Mouse (Mus musculus) neural tube, embryonic 15.5 days (tissue): ENCODE measurements at regions not wholly inside any gene's neighbourhood (a gene's known extent, or its start where the extent isn't known, plus 50 kb on each side); places are given as distances from the start of the nearest gene placed in this dataset.

ENCODE experiments used
- ATAC-seq: fragments of 200-750 bp; cut with Nextera tagmentation; 2 replicates; pipeline ENCODE4 v1.8.0; 2017; ENCODE audit warnings: mild to moderate bottlenecking, moderate TSS enrichment, moderate library complexity; ENCODE audit not compliant: low FRiP score
- H3K27ac ChIP-seq: fragments of 300-500 bp; sonication (generic); replicated peaks from 2 replicates; pipeline ENCODE4 v1.5.1; 2015; ENCODE audit warnings: mild to moderate bottlenecking, inconsistent platforms
- H3K27me3 ChIP-seq: fragments of 300-500 bp; sonication (generic); replicated peaks from 2 replicates; pipeline ENCODE4 v1.6.1; 2015; ENCODE audit warnings: inconsistent platforms
- H3K36me3 ChIP-seq: fragments of 300-500 bp; sonication (generic); 2 replicates; pipeline ENCODE4 v1.6.1; 2015; ENCODE audit warnings: inconsistent platforms
- H3K4me1 ChIP-seq: fragments of 300-500 bp; sonication (generic); 2 replicates; pipeline ENCODE4 v1.6.1; 2015; ENCODE audit warnings: inconsistent platforms
- H3K4me2 ChIP-seq: fragments of 300-500 bp; sonication (generic); 2 replicates; pipeline ENCODE4 v1.6.1; 2015; ENCODE audit warnings: inconsistent platforms, mild to moderate bottlenecking, moderate library complexity
- H3K4me3 ChIP-seq: fragments of 300-500 bp; sonication (generic); replicated peaks from 2 replicates; pipeline ENCODE4 v1.5.1; 2015; ENCODE audit warnings: mild to moderate bottlenecking, inconsistent platforms
- H3K9ac ChIP-seq: fragments of 300-500 bp; sonication (generic); replicated peaks from 2 replicates; pipeline ENCODE4 v1.6.1; 2015; ENCODE audit warnings: mild to moderate bottlenecking, inconsistent platforms
- H3K9me3 ChIP-seq: fragments of 300-500 bp; sonication (generic); replicated peaks from 2 replicates; pipeline ENCODE4 v1.6.1; 2016; ENCODE audit warnings: inconsistent platforms
- WGBS: fragments of 180-500 bp; shearing (Covaris S2); methylation state at CpG from one replicate; pipeline ENCODE4 v1.1.7; 2015; ENCODE audit warnings: mixed read lengths; 5-methylcytosine and 5-hydroxymethylcytosine counted together

GRCm38 (mm10) chr12:65656772-65657171, 431.5 kb downstream of the Wdr20rt start:
- no peaks in the 10 kb centered on the region for H3K36me3 ChIP-seq
- H3K9ac ChIP-seq: no peak overlapping the region
- 97% methylated on average over 1 of the region's 1 CpGs for WGBS
- ATAC-seq: no peak
- no peaks in the 10 kb centered on the region for H3K27me3 ChIP-seq
- H3K4me3 ChIP-seq: no peak overlapping the region
- H3K27ac ChIP-seq: no peak overlapping the region
- no peaks in the 10 kb centered on the region for H3K9me3 ChIP-seq
- no peak overlapping the region for H3K4me2 ChIP-seq
- H3K4me1 ChIP-seq: no peaks in the 10 kb centered on the region

GRCm38 (mm10) chr12:65671673-65672072, 446.4 kb downstream of the Wdr20rt start:
- H3K27ac ChIP-seq: no peak overlapping the region
- H3K9me3 ChIP-seq: no peaks in the 10 kb centered on the region
- H3K9ac ChIP-seq: no peak overlapping the region
- H3K27me3 ChIP-seq: no peaks in the 10 kb centered on the region
- no peaks in the 10 kb centered on the region for H3K4me1 ChIP-seq
- no peak overlapping the region for H3K4me2 ChIP-seq
- no peak overlapping the region for H3K4me3 ChIP-seq
- no peaks in the 10 kb centered on the region for H3K36me3 ChIP-seq
- no peak for ATAC-seq
- WGBS: 52% methylated on average over 1 of the region's 1 CpGs

- no peak overlapping the region for H3K27ac ChIP-seq
- H3K9me3 ChIP-seq: no peaks in the 10 kb centered on the region
- H3K27me3 ChIP-seq: no peaks in the 10 kb centered on the region
- no peak for ATAC-seq
- 71% methylated on average over 2 of the region's 2 CpGs for WGBS
- no peak overlapping the region for H3K4me3 ChIP-seq
- H3K4me2 ChIP-seq: no peak overlapping the region
- H3K9ac ChIP-seq: no peak overlapping the region
- no peaks in the 10 kb centered on the region for H3K36me3 ChIP-seq
- no peaks in the 10 kb centered on the region for H3K4me1 ChIP-seq
Measured at GRCm38 (mm10) chr12:65673193-65673592, 447.9 kb downstream of the Wdr20rt start.

GRCm38 (mm10) chr12:65674916-65675660, 449.8 kb downstream of the Wdr20rt start:
- Histone ChIP-seq H3K36me3 (no peaks in the 10 kb centered on the region), H3K9ac (no peak overlapping the region), H3K4me2 (no peak overlapping the region), H3K9me3 (no peaks in the 10 kb centered on the region), H3K4me3 (no peak overlapping the region), H3K4me1 (no peaks in the 10 kb centered on the region), H3K27ac (no peak overlapping the region), H3K27me3 (no peaks in the 10 kb centered on the region)
- WGBS: 89% methylated on average over 1 of the region's 1 CpGs
- no peak for ATAC-seq

- Histone ChIP-seq H3K9me3 (no peaks in the 10 kb centered on the region), H3K4me3 (no peak overlapping the region), H3K27me3 (no peaks in the 10 kb centered on the region), H3K9ac (no peak overlapping the region), H3K36me3 (no peaks in the 10 kb centered on the region), H3K4me1 (no peaks in the 10 kb centered on the region), H3K27ac (no peak overlapping the region), H3K4me2 (no peak overlapping the region)
- ATAC-seq: no peak
- 64% methylated on average over 2 of the region's 2 CpGs for WGBS
Measured at GRCm38 (mm10) chr12:65680335-65680734, 455.0 kb downstream of the Wdr20rt start.

- Histone ChIP-seq H3K27ac (no peak overlapping the region), H3K4me1 (no peaks in the 10 kb centered on the region), H3K9me3 (no peaks in the 10 kb centered on the region), H3K9ac (no peak overlapping the region), H3K4me3 (no peak overlapping the region), H3K36me3 (no peaks in the 10 kb centered on the region), H3K27me3 (no peaks in the 10 kb centered on the region), H3K4me2 (no peak overlapping the region)
- 91% methylated on average over 6 of the region's 6 CpGs for WGBS
- ATAC-seq: no peak
Measured at GRCm38 (mm10) chr12:65681826-65682225, 456.5 kb downstream of the Wdr20rt start.

- no peak for ATAC-seq
- Histone ChIP-seq H3K4me2 (no peak overlapping the region), H3K9ac (no peak overlapping the region), H3K9me3 (no peaks in the 10 kb centered on the region), H3K27me3 (no peaks in the 10 kb centered on the region), H3K36me3 (no peaks in the 10 kb centered on the region), H3K4me3 (no peak overlapping the region), H3K27ac (no peak overlapping the region), H3K4me1 (no peaks in the 10 kb centered on the region)
- whole genome bisulfite sequencing: 48% methylated on average over 1 of the region's 1 CpGs
Measured at GRCm38 (mm10) chr12:65704985-65705384, 479.7 kb downstream of the Wdr20rt start.

GRCm38 (mm10) chr12:65712304-65712703, 487.0 kb downstream of the Wdr20rt start:
- Histone ChIP-seq H3K27me3 (no peaks in the 10 kb centered on the region), H3K27ac (no peak overlapping the region), H3K36me3 (no peaks in the 10 kb centered on the region), H3K4me1 (no peaks in the 10 kb centered on the region), H3K4me3 (no peak overlapping the region), H3K4me2 (no peak overlapping the region), H3K9me3 (no peaks in the 10 kb centered on the region), H3K9ac (no peak overlapping the region)
- 88% methylated on average over 2 of the region's 2 CpGs for WGBS
- ATAC-seq: no peak
